ENCODE assay signal across 1 mouse cellular context in the genomic region with DNA sequence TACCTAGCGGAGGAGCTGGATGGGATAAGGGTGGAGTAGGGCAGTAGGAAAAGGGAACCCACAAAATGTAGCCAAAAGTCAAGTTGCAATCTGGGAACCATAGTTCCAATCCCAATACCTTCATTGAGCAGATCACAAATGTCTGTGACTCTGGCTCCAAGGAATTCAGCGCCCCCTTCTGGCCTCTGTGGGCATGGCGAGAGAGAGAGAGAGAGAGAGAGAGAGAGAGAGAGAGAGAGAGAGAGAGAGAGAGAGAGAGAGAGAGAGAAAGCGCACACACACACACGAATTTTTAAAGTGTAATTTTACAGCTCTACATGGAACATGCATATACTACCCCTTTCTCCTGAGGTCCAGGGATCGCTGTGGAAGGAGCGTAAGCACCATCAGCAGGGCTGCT.
TF ChIP-seq lines count a peak whose summit lies in the region.

No protein-coding gene starts in this region.

TF ChIP-seq in CH12.LX, 34 proteins besides CTCF, POLR2A, EP300 and RAD21:
- TF ChIP-seq JUND (conservative IDR thresholded peaks at IDR 0.05; ENCODE audit: low read depth, low read length) (peak; percentile 68), SMC3 (IDR thresholded peaks at IDR 0.05; ENCODE audit: low read depth, low read length) (peak; percentile 38), MAFK (IDR thresholded peaks at IDR 0.05; ENCODE audit: insufficient replicate concordance, low read length) (no peak)
